Mouse (Mus musculus): ENCODE results near the gene Nt5dc2.

The Nt5dc2 gene

GRCm38 (mm10) chr14:31134015-31135000 is 3.5 kb downstream of the Nt5dc2 start:
- peak in 1 of 2 experiments; percentile 11 for DNase-seq (ENCODE audit: low spot score in 2 of 2)

DNA sequence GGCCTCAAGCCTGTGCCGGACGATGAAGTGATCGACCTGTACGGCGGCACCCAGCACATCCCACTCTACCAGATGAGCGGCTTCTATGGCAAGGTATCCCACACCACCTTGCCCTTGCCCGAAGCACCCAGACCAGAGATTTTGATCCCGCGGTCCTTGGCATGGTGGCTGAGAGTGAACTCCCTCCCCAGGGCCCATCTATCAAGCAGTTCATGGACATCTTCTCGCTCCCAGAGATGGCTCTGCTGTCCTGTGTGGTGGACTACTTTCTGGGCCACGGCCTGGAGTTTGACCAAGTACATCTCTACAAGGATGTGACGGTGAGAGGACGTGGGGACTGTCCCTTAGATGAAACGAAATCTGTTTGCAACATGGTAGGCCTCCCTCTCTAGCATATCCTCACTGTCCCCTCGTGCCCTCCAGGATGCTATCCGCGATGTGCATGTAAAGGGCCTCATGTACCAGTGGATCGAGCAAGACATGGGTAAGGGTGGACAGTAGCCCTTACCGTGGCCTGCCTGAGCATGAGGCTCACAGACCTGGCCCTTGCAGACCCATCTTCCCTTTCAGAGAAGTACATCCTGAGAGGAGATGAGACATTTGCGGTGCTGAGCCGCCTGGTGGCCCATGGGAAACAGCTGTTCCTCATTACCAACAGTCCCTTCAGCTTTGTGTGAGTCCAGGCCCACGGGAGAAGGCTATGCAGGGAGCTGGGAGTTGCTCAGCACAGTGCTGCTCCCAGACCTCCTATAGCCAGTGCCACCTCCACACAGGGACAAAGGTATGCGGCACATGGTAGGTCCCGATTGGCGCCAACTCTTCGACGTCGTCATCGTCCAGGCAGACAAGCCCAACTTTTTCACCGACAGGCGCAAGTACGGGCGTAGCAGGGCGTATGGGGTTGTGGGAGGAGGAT is 4.9 kb downstream of the Nt5dc2 start:
- no peak for DNase-seq (ENCODE audit: low spot score in 2 of 2)

GRCm38 (mm10) chr14:31136411-31137280 is 5.8 kb downstream of the Nt5dc2 start:
- DNase-seq (ENCODE audit: low spot score in 2 of 2), result no peak

DNA sequence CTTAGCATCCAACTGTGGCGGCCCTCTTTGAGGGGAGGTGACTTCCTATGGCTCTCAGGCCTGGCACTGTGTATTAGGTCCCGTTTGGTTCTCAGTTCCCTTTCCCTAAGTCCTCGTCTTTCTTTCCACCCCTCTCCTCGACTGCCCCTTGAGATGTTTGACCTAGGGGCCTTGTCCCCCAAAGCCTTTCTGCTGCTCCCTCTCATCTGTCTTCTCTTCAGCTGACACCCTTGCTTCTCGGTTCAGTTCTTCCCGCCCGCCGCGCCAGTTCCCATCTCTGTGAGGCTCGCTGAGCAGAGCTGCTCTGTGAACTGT is 6.4 kb downstream of the Nt5dc2 start:
- no peak for DNase-seq (ENCODE audit: low spot score in 2 of 2)

GRCm38 (mm10) chr14:31137791-31138190 is 6.9 kb downstream of the Nt5dc2 start:
- DNase-seq (ENCODE audit: low spot score in 2 of 2), result no peak

- no peak for DNase-seq (ENCODE audit: low spot score in 2 of 2)
Observed at GRCm38 (mm10) chr14:31138219-31138896, 7.5 kb downstream of the Nt5dc2 start.

DNA sequence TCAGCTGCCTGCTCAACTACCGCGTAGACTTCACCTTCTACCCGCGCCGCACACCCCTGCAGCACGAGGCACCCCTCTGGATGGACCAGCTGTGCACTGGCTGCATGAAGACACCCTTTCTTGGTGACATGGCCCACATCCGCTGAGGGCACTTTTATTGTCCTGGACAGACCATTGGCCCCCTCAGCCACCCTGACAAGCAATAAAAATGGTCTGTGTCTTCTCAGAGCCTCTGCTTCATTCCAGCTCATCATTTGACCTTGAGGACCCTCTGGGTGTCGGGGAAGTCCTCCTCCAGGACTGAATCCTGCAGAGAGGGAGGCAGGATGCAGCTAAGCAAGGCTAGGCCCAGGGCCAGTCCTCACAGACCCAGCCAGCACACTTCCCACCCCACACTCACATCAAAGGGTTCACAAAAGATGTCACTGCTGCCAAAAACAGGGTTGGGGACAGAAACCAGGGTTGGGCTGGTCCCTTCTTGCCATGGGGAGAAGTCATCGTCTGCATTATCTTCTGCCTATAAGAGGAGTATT is 8.1 kb downstream of the Nt5dc2 start:
- DNase-seq (ENCODE audit: low spot score in 2 of 2), result no peak

GRCm38 (mm10) chr14:31139666-31140065 is 8.8 kb downstream of the Nt5dc2 start:
- no peak for DNase-seq (ENCODE audit: low spot score in 2 of 2)

GRCm38 (mm10) chr14:31140141-31140540 is 9.3 kb downstream of the Nt5dc2 start:
- DNase-seq (ENCODE audit: low spot score in 2 of 2), result no peak

DNA sequence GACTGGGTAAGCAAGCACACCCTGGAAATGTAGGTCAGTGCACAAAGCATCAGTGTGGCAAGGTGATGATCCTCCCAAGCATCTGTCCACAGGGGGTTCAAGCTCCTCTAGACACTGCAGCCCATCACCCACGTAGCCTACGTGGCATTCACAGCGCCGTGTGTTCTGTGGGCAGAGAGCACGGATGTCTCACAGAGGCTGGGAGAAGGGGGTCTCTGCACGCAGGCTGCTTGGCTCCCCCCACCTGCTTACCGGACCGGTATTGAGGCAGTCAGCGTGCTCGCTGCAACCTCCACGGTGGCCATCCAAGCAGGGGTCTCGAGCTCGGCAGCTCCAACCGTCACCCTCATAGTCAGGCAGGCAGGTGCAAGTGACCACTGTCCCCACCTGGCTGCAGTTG is 10.2 kb downstream of the Nt5dc2 start:
- no peak for DNase-seq (ENCODE audit: low spot score in 2 of 2)

- no peak for DNase-seq (ENCODE audit: low spot score in 2 of 2)
Observed at GRCm38 (mm10) chr14:31145694-31146093, 14.8 kb downstream of the Nt5dc2 start.

DNA sequence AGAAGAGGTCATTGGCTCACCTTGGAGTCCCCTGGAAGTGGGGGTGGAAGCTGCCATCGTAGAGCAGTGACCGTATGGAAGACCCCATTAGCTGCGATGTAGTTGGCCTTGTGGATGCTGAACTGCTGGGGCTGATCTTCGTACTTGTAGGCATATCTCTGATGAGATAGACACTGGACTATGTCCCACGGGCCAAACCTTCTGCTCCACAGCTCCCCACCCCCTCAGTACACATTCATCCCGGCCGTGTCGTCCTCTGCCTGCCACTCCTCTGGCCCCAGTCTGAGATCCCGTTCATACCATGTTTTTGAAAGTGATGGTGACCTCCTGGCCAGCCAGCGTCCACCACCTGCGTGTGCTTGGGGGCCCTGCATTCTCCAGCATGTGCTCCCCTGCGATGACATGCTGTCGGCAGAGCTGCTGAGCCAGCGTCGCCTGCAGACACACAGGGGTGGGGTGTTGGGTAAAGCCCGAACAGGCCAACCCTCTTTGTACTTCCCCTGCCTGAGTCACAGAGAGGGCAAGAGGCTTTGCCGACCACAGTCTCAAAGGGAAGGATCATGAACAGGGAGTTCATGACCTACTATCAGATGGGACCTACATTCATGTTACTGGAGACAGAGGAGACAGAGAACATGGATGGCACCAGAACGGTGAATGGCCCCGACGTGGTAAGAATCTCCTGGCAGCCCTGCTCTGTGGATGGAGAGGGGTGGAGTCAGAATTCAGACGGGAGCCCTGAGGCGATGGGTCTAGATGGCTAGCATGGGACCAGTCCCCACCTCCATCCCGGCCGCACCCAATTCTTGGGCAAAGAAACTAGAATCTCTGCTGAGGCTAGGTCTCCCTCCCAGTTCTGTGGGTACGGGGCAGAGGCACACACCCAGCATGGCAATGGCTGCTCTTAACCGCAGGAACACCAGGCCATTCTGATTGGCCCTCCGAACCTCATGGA is 29.6 kb downstream of the Nt5dc2 start:
- DNase-seq (ENCODE audit: low spot score in 2 of 2), result no peak

GRCm38 (mm10) chr14:31161191-31161590 is 30.3 kb downstream of the Nt5dc2 start:
- DNase-seq (ENCODE audit: low spot score in 2 of 2), result no peak

- no peak for DNase-seq (ENCODE audit: low spot score in 2 of 2)
Observed at GRCm38 (mm10) chr14:31161638-31162037, 30.8 kb downstream of the Nt5dc2 start.

- DNase-seq (ENCODE audit: low spot score in 2 of 2), result no peak
Observed at GRCm38 (mm10) chr14:31164067-31164466, 33.2 kb downstream of the Nt5dc2 start.

- DNase-seq (ENCODE audit: low spot score in 2 of 2), result no peak
Observed at GRCm38 (mm10) chr14:31165010-31165409, 34.2 kb downstream of the Nt5dc2 start.

DNA sequence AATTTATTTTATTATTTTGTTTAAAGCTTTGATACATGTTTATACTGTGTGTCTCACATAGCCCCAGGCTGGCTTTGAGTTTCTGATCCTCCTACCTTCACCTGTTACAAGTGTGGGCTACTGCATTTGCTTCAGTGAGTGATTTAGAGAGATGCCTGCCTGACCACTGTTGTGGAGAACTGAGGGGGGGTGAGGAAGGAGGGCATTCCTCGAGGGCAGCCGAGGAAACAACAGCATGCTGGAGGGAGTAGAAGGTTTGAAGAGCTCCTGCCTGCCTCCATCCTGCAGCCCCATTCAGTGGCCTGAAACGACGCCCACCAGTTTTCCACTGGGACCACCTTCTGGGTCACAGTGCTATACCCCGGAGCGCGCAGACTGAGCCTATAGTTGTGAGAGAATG is 34.6 kb downstream of the Nt5dc2 start:
- no peak for DNase-seq (ENCODE audit: low spot score in 2 of 2)

- peak in 1 of 2 experiments; percentile 67 for DNase-seq (ENCODE audit: low spot score in 2 of 2)
Observed at GRCm38 (mm10) chr14:31165991-31166630, 35.3 kb downstream of the Nt5dc2 start.

DNA sequence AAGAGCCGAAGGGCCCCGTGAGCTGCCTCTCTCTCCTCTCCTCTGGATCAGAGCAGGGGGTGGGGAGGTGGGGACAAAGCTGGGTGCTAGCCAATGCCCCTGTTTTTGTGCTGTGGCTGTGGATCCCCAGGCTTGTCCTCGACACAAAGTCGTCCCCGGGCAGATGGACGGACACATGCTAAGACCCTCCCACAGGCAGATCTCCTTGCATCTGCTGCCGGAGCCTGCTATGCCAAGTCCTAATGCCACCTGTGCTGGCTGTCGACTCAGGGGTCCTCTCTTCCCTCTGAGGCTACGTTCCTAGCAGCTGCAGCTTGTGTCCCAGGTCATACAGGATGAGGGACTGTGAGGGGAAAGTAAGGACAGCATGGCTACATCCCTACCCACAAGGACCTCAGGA is 36.0 kb downstream of the Nt5dc2 start:
- DNase-seq (ENCODE audit: low spot score in 2 of 2), result no peak

All from spleen, postnatal 4 days (tissue).